Mouse (Mus musculus) lung, postnatal 4 days (tissue): ENCODE measurements around the gene Itpr3.

Source experiments
- DNase-seq, 2 experiments: peaks; one replicate each; pipeline ENCODE4 v3.0.0; 2021

Gene Itpr3

GRCm38 (mm10) chr17:27056812-27057516 lies at the start of gene Itpr3:
Itpr3 (plus strand) TSS chr17:27057304.
- DNase-seq, result peak; percentile 85 to 91

- DNase-seq, result no peak
Measured at GRCm38 (mm10) chr17:27008277-27008676, 48.8 kb upstream of the Itpr3 start.

- DNase-seq, result no peak
Measured at GRCm38 (mm10) chr17:27011167-27011566, 45.9 kb upstream of the Itpr3 start.

- peak; percentile 61 to 65 for DNase-seq
Measured at GRCm38 (mm10) chr17:27011998-27012672, 45.0 kb upstream of the Itpr3 start.

GRCm38 (mm10) chr17:27012909-27013308 lies 44.2 kb upstream of the Itpr3 start:
- DNase-seq, result no peak

GRCm38 (mm10) chr17:27017564-27018499 lies 39.3 kb upstream of the Itpr3 start:
- DNase-seq, result peak; percentile 86 to 90

- DNase-seq, result no peak
Measured at GRCm38 (mm10) chr17:27018555-27019196, 38.4 kb upstream of the Itpr3 start.

- DNase-seq, result no peak
Measured at GRCm38 (mm10) chr17:27021076-27021475, 36.0 kb upstream of the Itpr3 start.

- no peak for DNase-seq
Measured at GRCm38 (mm10) chr17:27021736-27022135, 35.4 kb upstream of the Itpr3 start.

- no peak for DNase-seq
Measured at GRCm38 (mm10) chr17:27023342-27023741, 33.8 kb upstream of the Itpr3 start.

- DNase-seq, result no peak
Measured at GRCm38 (mm10) chr17:27025326-27025902, 31.7 kb upstream of the Itpr3 start.

- DNase-seq, result no peak
Measured at GRCm38 (mm10) chr17:27025951-27026350, 31.2 kb upstream of the Itpr3 start.

- peak; percentile 56 to 58 for DNase-seq
Measured at GRCm38 (mm10) chr17:27027460-27028283, 29.4 kb upstream of the Itpr3 start.

- peak; percentile 93 to 95 for DNase-seq
Measured at GRCm38 (mm10) chr17:27028284-27028795, 28.8 kb upstream of the Itpr3 start.

GRCm38 (mm10) chr17:27028909-27029308 lies 28.2 kb upstream of the Itpr3 start, which contains the start of gene Bak1:
Bak1 (minus strand) TSS chr17:27029009.
- DNase-seq, result no peak

GRCm38 (mm10) chr17:27029431-27029830 lies 27.7 kb upstream of the Itpr3 start:
- peak in 1 of 2 experiments; percentile 29 for DNase-seq

GRCm38 (mm10) chr17:27030896-27031295 lies 26.2 kb upstream of the Itpr3 start:
- no peak for DNase-seq

GRCm38 (mm10) chr17:27032328-27032727 lies 24.8 kb upstream of the Itpr3 start:
- DNase-seq, result no peak

- peak; percentile 78 to 88 for DNase-seq
Measured at GRCm38 (mm10) chr17:27032869-27033268, 24.2 kb upstream of the Itpr3 start.

- DNase-seq, result peak; percentile 57 to 79
Measured at GRCm38 (mm10) chr17:27036465-27036864, 20.6 kb upstream of the Itpr3 start.
